ENCODE assay signal across 14 mouse cellular contexts in genomic region chr16:26662722-26663436, GRCm38 (mm10).
DNase-seq lines count a peak whose midpoint lies in the region; ATAC-seq lines count a peak whose summit lies in the region.
"Had no signal": no experiment of that assay in that cellular context is flagged by ENCODE, and none has a peak within 500 bp of the region (broad histone marks: within the 10 kb centered on the region; RNA-seq: fewer than 3 reads in every experiment).

No protein-coding gene starts in this region.

- H3K4me3 ChIP-seq in hindbrain, embryonic 14.5 days (replicated peaks; ENCODE audit: low read length): no peak overlapping the region
- no peak overlapping the region for H3K4me3 ChIP-seq in hindbrain, embryonic 10.5 days
- H3K4me3 ChIP-seq: limb, embryonic 12.5 days; liver, embryonic 15.5 days; myocyte had no signal

- no peaks in the 10 kb centered on the region for H3K36me3 ChIP-seq in hindbrain, embryonic 14.5 days (replicated peaks; ENCODE audit: control insufficient read depth, insufficient read depth)
- H3K36me3 ChIP-seq in hindbrain, embryonic 10.5 days: no peaks in the 10 kb centered on the region
- H3K36me3 ChIP-seq: G1E; limb, embryonic 12.5 days; liver, embryonic 15.5 days had no signal

- no peak overlapping the region for H3K4me2 ChIP-seq in hindbrain, embryonic 14.5 days (replicated peaks)
- H3K4me2 ChIP-seq: limb, embryonic 12.5 days; liver, embryonic 15.5 days had no signal

- H3K27ac ChIP-seq in hindbrain, embryonic 14.5 days: no peak overlapping the region
- H3K27ac ChIP-seq in hindbrain, embryonic 10.5 days: no peak overlapping the region
- H3K27ac ChIP-seq: limb, embryonic 12.5 days; liver, embryonic 15.5 days had no signal

- ATAC-seq in hindbrain, embryonic 14.5 days (ENCODE audit: low FRiP score): peak; percentile 69; the same call in 1 of the 2 replicates
- ATAC-seq in megakaryocyte-erythroid progenitor cell, adult 5-6 weeks (replicated peaks; ENCODE audit: low FRiP score, low TSS enrichment, poor library complexity, severe bottlenecking): no peak

- H3K27me3 ChIP-seq in hindbrain, embryonic 14.5 days (ENCODE audit: control insufficient read depth, insufficient read depth, low read length): no peaks in the 10 kb centered on the region
- no peaks in the 10 kb centered on the region for H3K27me3 ChIP-seq in hindbrain, embryonic 10.5 days (ENCODE audit: insufficient read depth, poor library complexity, severe bottlenecking)
- H3K27me3 ChIP-seq: limb, embryonic 12.5 days; liver, embryonic 15.5 days had no signal

- 52% methylated on average over 7 of the region's 7 CpGs for WGBS in hindbrain, embryonic 14.5 days
- WGBS in hindbrain, embryonic 10.5 days: 86% methylated on average over 7 of the region's 7 CpGs

- no peaks in the 10 kb centered on the region; the same call in 1 of the 2 replicates for H3K4me1 ChIP-seq in hindbrain, embryonic 14.5 days (replicated peaks; ENCODE audit: control insufficient read depth, insufficient read depth, low read length)
- no peaks in the 10 kb centered on the region for H3K4me1 ChIP-seq in hindbrain, embryonic 10.5 days (replicated peaks)
- H3K4me1 ChIP-seq: liver, embryonic 15.5 days had no signal

- peak; percentile 62 for DNase-seq in hindbrain, embryonic 14.5 days (ENCODE audit: low spot score)
- DNase-seq in hindbrain, embryonic 10.5 days (ENCODE audit: low spot score): no peak
- DNase-seq in right cerebral cortex, adult 2 months (ENCODE audit: low spot score in 2 of 2): peak; percentile 23 to 31
- no peak for DNase-seq in right cerebral cortex, postnatal 14 days
- DNase-seq in left cerebral cortex, postnatal 4 days: peak; percentile 23
- DNase-seq in kidney, adult 8-10 months: no peak
- DNase-seq in gastrocnemius, postnatal 4 days (ENCODE audit: low spot score in 2 of 2): no peak
- DNase-seq: adrenal gland, postnatal 14 days; lung, postnatal 4 days had no signal

- no peaks in the 10 kb centered on the region for H3K9me3 ChIP-seq in hindbrain, embryonic 14.5 days (ENCODE audit: control insufficient read depth, low read length)
- no peaks in the 10 kb centered on the region for H3K9me3 ChIP-seq in hindbrain, embryonic 10.5 days
- H3K9me3 ChIP-seq: G1E; limb, embryonic 12.5 days; liver, embryonic 15.5 days had no signal

- intact Hi-C loops in left cerebral cortex, postnatal 4 days (cut with DNase I): no loop called here

- H3K9ac ChIP-seq in hindbrain, embryonic 14.5 days: no peak overlapping the region
- H3K9ac ChIP-seq: limb, embryonic 12.5 days; liver, embryonic 15.5 days had no signal

Comparison
In these comparisons a context has a peak if more than half of its experiments do, and no peak if none do; other contexts are left out.
1. DNase-seq: peak in hindbrain, embryonic 14.5 days (single experiment), right cerebral cortex, adult 2 months (2 of 2) and left cerebral cortex, postnatal 4 days (single experiment); none in hindbrain, embryonic 10.5 days (single experiment), right cerebral cortex, postnatal 14 days (single experiment), kidney, adult 8-10 months (0 of 2) and gastrocnemius, postnatal 4 days (0 of 2).